Mouse (Mus musculus) adrenal gland, postnatal 4 days (tissue): ENCODE results near the gene Gm13289. TPM values are rescaled to one million over a fixed set of nuclear protein-coding genes. Genes with fewer than 3 reads are reported as not detected.
"Not testable (repeated sequence)": the region's sequence is repeated elsewhere in the genome, so short reads cannot be mapped to it uniquely, and the experiment has no call there.

Experiments
- DNase-seq, 2 experiments: peaks; one replicate each; pipeline ENCODE4 v3.0.0; 2021 to 2022; ENCODE audit warnings: low spot score in 2 of 2, mixed read lengths in 2 of 2
- long read RNA-seq, 2 experiments: library from polyadenylated mRNA; stranded (forward); transcript quantifications; one replicate each; pipeline ENCODE4 v2.0.0; 2021
- total RNA-seq, 2 experiments: library from RNA; stranded (reverse); gene quantifications; 2 replicates each; pipeline ENCODE4 v1.2.3; 2021

The Gm13289 gene
- not detected for total RNA-seq
- long read RNA-seq, experiment 1, result 0 reads
- long read RNA-seq, experiment 2, result 0 reads

DNA sequence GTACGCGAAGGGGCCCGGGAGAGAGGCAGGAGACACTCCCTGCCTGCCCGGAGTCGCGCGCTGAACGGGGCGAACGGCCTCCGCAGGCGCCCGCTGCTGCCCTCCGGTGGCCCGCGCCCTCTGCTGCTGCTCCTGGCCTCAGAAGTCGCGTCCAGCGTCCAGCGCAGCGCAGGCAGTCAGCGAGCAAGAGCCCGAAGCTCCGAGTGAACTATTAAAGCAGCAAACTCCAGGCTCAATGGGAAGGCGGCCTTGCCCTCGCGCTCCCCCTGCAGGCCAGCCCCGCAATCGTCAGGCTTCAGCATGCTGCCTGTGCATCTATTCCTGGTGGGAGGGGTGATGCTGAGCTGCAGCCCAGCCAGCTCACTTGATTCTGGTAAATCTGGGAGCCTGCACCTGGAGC lies at the start of gene Gm13289:
Gene Gm13289, plus strand, starts transcription at position 301 of the 400 bp plus-strand sequence.
- not testable (repeated sequence) for DNase-seq

GRCm38 (mm10) chr4:88727324-88727723 lies 49.4 kb upstream of the Gm13289 start:
- DNase-seq, result no peak

GRCm38 (mm10) chr4:88738480-88738879 lies 38.2 kb upstream of the Gm13289 start:
- DNase-seq, result peak; percentile 43 to 52

DNA sequence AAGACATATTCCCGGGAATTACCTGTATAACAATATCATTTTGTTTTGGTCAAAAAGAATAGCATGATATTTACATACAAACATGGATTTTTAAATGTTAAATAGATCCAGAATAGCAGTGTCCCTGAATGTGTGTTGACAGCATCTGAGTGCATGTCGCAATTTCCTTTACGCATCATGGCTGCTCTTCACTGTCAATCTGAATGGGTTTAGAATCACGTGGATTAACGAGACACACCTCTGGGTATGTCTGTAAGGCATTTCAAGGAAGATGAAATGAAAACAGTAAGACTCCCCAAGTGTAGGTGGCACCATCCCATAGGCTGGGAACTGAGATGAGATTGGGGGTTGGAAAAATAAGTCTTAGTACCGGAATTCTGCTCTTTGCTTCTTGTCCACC lies 37.7 kb upstream of the Gm13289 start:
- DNase-seq, result no peak

DNA sequence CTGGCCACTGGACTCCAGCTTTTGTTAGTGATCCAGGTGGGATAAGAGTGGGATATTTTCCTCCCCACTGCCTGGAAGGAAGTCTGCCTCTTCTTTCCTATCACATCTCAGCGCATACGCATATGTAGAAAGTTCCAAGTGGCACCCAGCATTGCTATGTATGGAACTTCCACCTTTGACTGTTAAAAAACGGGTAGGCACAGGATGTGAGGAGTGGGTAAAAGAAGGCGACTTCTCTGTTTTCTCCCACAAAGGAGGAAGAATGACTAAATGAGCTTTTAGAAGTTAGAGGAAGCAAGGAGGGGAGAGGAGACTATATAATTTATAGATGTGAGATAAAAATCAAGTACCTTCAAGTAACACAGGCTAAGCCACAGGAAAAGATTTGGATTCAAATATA lies 35.3 kb upstream of the Gm13289 start:
- DNase-seq, result no peak

DNA sequence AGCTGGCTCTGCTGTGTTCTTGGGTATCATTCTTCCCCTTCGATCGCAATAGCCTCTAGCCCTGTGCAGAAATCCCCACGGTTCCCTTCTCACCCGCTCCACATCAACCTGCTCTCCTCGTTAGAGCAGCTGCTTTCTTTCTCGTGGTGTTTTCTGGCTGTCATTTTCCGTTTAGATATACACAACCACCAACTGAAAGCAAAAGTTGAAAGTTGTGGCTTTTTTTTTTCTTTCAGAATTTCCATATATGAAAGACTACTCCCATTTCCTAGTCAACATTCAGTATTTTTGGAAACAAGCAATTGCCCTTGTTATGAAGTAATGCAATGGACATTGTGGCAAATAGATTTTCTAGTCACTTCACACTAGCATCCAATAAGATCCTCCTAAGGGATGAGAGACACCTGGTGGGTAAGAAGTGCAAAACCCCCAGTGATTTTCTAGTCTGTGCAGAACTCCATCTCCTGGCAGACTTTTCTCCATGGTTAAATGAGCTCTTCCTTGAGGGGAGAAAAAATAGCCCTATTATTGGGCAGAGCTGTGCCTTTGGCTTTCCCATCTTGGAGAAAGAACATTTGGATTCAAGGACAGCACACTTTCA lies 33.9 kb upstream of the Gm13289 start:
- no peak for DNase-seq

DNA sequence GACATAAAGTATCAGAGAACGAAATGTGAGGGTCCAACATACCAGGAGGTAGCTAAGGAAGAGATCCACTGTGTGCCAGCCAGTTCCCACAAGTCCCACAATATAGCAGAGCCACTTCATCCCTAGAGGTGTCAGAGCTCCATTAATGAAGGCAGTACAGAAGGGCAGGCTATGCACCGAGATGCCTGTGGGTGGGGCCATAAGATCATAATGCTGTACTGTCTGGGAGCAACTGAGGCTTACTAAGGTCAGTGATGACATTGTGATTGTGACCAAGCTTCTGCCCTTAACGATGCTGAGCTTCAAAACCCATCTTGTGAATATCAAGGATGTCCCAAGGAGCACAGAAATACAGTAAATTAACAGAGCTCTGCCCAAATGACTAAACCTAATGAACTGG lies 32.5 kb upstream of the Gm13289 start:
- DNase-seq, result no peak

DNA sequence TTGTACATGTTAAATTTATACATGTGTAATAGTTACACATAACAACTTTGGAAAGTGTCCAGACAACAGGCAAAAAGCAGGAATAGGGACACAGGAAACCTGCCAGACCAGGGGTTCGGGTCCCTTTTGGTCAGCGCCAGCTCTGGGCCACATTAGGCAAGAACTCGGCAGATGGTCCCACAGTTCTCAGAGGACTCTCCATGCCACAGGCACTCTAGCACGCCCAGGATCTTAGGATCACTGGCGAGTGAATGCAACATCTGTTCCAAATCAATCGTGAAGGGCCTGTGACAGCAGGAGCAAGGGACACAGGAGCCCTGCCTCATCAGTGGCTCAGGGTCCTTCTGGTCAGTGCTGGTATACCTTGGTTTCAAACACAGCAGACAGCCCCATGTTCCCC lies 26.8 kb upstream of the Gm13289 start:
- no peak for DNase-seq

GRCm38 (mm10) chr4:88754818-88755340 lies 21.8 kb upstream of the Gm13289 start, which contains the start of gene Gm13271:
Gene Gm13271, plus strand, starts transcription at chr4:88754868.
- peak; percentile 59 to 71 for DNase-seq

- DNase-seq, result not testable (repeated sequence)
Measured at GRCm38 (mm10) chr4:88756581-88757513, 19.9 kb upstream of the Gm13289 start.

GRCm38 (mm10) chr4:88757628-88758031 lies 19.1 kb upstream of the Gm13289 start:
- DNase-seq, result peak; percentile 73 to 82

- DNase-seq, result not testable (repeated sequence)
Measured at GRCm38 (mm10) chr4:88758751-88759150, 18.0 kb upstream of the Gm13289 start.

GRCm38 (mm10) chr4:88759610-88760268 lies 17.0 kb upstream of the Gm13289 start, which contains the start of gene Gm13283:
Gene Gm13283, plus strand, starts transcription at chr4:88760119.
- DNase-seq, result peak in 1 of 2 experiments; percentile 22

- peak in 1 of 2 experiments; percentile 34 for DNase-seq
Measured at GRCm38 (mm10) chr4:88760431-88760830, 16.3 kb upstream of the Gm13289 start.

DNA sequence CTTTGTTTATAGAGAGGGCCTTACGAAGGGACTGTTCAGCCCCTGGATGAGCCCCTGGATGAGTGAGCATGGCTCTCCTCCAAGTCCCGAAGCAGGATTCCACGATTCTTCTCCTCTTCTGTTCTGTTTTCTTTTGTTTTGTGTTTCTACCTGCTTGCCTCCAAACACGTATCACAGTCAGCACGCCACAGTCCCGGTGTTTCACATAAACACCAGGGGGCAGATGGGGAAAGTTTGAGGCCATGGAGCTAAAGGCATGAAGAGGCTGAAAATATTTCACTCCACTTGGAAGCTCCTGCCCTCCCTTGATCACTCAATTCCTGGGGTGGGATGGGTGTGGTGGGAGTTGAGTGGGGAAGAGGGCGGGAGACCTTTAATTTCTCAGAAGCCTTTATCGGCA lies 14.9 kb upstream of the Gm13289 start:
- DNase-seq, result peak; percentile 62 to 76

DNA sequence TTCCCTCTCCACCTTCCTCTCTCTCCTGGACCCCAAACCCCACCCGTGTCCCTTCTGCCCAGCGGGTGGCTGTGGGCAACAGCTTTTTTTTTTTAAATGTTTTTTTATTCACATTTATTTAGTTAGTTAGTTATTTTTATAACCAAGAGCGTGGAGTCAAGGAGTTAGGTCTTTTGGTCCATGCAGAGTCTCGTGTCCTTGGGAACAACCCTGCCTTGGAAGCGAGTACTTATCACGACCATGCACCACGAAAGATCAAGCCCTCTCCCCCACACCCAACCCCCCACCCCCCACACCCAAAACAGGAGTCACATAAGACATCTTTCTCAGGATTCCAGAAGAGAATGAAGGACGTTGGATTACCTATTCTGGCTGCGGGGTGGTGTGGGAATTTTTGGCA lies 14.4 kb upstream of the Gm13289 start:
- peak in 1 of 2 experiments; percentile 16 for DNase-seq

- peak in 1 of 2 experiments; percentile 18 for DNase-seq
Measured at GRCm38 (mm10) chr4:88763384-88764018, 13.2 kb upstream of the Gm13289 start.

- not testable (repeated sequence) for DNase-seq
Measured at GRCm38 (mm10) chr4:88773534-88773933, 3.2 kb upstream of the Gm13289 start, which contains the start of gene Gm13290. Gene Gm13290, plus strand, starts transcription at chr4:88773834.

- DNase-seq, result not testable (repeated sequence)
Measured at GRCm38 (mm10) chr4:88779550-88779949, 2.8 kb downstream of the Gm13289 start, which contains the start of gene Gm13272. Gene Gm13272, plus strand, starts transcription at chr4:88779850.

- not testable (repeated sequence) for DNase-seq
Measured at GRCm38 (mm10) chr4:88780320-88780719, 3.6 kb downstream of the Gm13289 start.
